Mouse (Mus musculus): ENCODE results near the gene Bmpr1a.

Bmpr1a gene

GRCm38 (mm10) chr14:34503325-34503647 is at the start of gene Bmpr1a:
TSS of gene Bmpr1a (minus strand) at chr14:34503341.
- no peak for DNase-seq (ENCODE audit: low read depth, low spot score)

DNA sequence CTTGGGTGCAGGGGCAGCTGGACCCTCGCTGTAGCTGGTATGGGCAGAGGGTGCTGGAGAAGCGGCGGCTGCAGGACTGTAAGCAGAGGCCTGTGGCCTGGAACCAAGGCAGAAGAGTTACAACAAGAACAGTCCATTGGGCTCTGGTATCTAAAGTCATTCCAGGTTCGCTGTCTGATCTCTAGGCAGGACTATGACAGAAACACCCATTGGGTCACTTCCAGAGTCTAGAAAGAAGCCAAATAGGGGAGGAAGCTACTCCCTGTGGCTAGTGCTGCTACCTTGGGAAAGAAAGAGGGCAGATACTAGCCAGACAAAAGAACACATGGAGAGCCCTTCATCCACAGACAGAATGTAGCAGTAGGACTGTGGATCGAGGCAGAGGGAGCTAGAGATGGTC is 49.1 kb upstream of the Bmpr1a start:
- DNase-seq (ENCODE audit: low read depth, low spot score): no peak

DNA sequence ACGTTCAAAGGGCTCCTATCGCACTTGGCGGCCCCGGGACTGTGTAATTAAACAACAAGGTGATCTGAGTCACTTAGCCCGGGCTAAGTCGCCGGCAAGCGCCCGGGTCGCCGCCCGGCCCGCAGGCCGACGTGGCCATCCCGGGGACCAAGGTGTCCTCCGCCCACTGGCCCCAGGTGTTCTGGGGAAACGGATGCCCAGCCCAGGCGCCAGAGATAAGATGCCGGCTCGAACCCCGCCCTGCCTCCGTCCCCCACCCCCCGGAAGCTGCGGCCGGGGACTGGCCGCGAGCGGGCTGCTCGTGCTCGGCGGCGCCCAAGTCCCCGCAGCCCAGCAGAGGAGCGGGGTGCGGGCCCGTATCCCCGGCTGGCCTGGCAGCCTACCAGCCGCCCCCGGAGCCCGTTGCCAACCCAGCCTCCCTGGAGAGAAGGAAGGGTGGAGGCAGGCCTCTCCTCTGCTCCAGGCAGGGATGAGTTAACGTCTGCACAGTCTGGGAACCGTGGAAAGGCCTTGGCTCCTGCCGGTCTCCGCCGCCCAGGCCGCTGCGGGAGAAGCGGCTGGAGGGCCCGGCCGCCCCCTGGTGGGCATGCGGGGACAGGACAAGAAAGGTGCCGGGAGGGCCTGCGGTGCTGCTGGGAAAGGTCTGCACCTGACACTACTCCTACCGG is 46.0 kb upstream of the Bmpr1a start:
- peak; percentile 6 for DNase-seq (ENCODE audit: low read depth, low spot score)

DNA sequence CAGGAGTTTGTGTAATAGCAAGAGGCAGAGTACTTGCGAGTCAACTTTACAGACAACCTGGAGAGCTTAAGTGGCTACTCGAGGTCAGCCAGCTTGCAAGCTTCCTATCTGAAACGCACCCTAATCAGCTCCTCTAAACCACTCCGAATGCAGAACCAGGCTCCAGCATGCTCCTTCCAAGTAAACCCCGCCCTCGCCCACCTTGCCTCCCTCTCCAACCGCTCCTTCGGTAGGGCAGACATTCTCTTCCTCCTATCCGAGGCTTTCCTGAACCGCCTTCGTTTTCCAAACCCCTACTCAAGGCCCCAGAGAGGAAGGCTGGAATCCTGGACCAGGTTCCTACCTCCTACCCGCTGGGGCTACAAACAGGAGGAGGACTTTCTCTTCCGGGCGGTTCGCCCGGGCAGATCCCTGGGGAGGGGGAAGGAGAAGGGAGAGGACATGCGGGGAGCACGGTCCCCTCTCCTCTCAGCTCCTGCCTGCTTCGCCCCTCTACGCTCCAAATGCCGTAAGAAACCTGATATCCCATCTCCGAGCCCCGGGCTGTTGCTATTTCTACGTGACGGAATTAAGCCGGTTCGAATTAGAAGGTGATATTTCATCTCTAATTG is 45.4 kb upstream of the Bmpr1a start:
- no peak for DNase-seq (ENCODE audit: low read depth, low spot score)

DNA sequence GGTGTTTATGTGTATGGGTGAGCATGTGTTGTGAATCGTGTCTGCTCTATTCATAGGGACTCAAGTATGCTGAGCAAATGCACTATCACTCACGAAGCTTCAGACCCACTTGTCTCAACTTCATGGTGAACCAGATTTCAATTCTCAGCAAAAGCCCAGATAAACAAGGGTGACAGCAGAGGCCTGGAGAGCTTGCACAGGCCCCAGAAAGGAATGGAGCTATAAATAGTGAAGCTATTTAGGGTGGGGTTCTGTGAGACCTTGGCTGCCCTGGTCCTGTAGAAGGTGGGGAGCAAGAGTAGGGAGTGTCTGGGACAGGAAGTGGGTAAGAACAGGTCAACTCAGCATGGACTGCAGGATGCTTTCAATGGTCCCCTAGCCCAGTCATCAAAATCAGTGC is 41.4 kb upstream of the Bmpr1a start:
- no peak for DNase-seq (ENCODE audit: low read depth, low spot score)

- no peak for DNase-seq (ENCODE audit: low read depth, low spot score)
Measured at GRCm38 (mm10) chr14:34544001-34544400, 40.9 kb upstream of the Bmpr1a start.

DNA sequence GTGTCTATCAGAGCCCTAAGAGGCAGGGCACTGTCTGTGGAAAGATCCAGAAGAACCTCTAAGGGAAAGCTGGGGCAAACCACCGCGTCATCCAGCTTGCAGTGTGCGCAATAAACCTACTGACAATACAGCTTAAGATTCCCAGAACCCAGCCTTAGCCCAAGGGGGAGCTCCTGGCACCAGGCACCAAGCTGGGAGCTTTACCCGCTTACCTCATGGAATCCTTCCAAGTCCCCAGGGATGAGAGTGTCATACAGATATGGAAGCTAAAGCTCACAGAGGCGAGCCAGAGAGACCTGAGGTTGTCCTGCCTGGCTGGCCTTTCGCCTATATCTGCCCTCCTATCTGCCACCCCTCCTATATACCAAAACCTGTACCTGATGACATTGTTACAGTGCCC is 40.5 kb upstream of the Bmpr1a start:
- no peak for DNase-seq (ENCODE audit: low read depth, low spot score)

DNA sequence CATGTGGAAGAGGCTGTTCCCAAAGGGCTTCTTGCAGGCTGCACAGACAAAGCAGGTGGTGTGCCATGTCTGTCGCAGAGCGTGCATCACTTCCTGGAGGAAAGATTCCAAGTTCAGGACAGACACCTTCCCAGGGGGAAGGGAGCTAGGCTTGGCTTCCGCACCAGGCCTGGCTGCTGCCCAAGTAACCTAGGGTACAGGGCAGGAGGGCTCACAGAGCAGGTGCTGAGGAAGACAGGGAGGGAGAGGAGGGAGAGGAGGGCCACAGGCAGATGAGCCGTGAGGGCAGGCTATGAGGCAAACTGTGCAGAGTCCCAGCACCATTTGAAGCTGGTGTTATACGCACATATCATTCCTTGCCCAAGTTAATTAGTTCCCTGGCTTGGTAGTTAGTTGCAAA is 38.8 kb upstream of the Bmpr1a start:
- no peak for DNase-seq (ENCODE audit: low read depth, low spot score)

GRCm38 (mm10) chr14:34540685-34541162 is 37.6 kb upstream of the Bmpr1a start:
- DNase-seq (ENCODE audit: low read depth, low spot score): no peak

DNA sequence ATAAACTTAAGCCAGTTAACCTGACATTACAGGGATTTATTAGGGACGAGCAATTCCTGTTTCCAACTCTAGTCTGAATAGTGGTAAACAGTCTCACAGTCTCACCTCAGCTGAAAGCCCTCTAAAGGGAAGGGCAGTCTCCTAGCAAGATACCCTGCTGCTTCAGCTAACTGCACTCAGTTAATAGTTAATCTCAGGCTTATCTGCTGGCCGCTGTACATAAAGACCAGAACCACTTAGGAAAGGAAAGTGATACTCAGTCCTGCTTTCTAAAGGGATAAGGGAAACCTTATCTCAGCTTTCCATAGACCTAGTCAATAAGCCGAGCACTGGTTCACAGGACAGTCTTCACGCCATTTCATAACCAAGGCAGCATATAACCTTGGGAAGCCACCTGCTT is 32.7 kb upstream of the Bmpr1a start:
- DNase-seq (ENCODE audit: low read depth, low spot score): no peak

GRCm38 (mm10) chr14:34533537-34533936 is 30.4 kb upstream of the Bmpr1a start:
- no peak for DNase-seq (ENCODE audit: low read depth, low spot score)

- no peak for DNase-seq (ENCODE audit: low read depth, low spot score)
Measured at GRCm38 (mm10) chr14:34532536-34532935, 29.4 kb upstream of the Bmpr1a start.

DNA sequence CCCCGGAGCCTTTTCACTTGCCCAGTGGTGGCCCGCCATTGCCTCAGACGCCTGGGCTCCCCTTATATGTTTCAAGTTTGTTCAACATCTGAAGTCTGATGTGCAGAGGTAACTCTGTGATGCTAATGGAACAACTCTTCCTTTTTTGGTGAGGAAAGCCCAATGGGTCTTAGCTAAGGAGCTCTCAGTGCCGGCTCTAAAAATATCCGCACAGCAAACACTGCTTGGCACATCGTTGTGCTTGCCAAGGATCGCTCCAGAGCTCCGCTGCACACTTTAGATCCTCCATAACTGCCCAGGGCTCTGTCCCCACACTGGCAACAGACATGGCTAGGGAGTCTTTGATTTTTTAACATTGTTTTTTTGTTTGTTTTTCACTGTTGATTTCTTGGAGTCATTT is 25.7 kb upstream of the Bmpr1a start:
- no peak for DNase-seq (ENCODE audit: low read depth, low spot score)

- DNase-seq (ENCODE audit: low read depth, low spot score): no peak
Measured at GRCm38 (mm10) chr14:34522701-34523100, 19.6 kb upstream of the Bmpr1a start, which contains the start of gene 9230112D13Rik. TSS of gene 9230112D13Rik (minus strand) at chr14:34522801.

DNA sequence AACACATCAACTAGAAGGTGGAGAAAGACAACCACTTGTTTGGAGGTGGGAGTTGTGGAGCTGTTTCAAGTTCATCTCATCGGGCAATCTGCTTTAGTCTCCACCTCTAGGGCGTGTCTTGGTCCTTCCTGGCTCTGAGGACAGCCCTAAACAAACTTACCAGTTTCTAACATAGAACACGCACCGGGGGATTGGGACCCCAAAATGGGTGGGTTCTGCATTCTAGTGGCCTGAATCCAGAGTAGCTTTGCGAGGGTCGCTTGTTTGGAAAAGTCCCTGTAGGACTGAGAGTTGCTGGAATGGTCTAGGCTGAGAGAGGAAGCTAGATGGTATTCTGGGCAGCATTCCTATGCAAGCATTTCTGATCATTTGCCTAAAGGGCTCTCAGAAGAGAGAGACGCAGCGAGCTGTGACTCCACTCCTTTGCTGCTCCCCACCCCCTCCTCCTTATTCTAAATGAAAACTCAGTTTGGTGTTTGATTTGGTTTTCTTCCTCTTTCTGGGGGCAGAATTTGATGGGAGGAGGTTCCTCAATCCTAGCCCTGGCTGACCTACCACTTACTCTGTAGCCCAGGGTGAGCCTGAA is 14.9 kb upstream of the Bmpr1a start:
- DNase-seq (ENCODE audit: low read depth, low spot score): no peak

DNA sequence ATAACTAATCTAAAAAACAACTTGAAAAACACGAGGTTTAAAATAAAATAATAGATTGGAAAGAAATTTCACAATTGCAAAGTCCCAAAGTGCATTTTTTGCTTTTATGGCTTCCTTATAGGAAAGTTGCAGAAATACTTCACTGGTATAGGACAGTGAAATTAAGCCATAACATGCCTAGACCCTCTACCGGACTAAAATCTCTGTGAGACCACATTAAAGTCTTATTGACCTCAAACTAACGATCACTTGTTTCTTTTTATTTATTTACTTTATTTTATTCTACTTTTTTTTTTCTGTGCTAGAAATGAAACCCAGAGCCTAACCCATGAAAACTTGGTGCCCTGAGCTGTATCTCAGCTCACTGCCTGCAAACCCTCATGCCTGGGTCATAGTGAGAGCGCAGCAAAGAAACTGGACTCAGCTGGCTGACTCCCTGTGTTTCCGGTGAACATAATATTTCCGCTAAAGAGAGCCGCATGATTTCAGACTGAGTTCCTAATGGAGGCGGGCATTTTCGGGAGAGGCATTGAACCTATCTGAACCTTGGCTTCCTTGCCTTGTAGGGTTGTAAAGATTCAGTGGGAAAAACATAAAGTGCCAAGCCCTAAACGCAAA is 13.9 kb upstream of the Bmpr1a start:
- DNase-seq (ENCODE audit: low read depth, low spot score): no peak

GRCm38 (mm10) chr14:34515860-34516259 is 12.7 kb upstream of the Bmpr1a start:
- no peak for DNase-seq (ENCODE audit: low read depth, low spot score)

DNA sequence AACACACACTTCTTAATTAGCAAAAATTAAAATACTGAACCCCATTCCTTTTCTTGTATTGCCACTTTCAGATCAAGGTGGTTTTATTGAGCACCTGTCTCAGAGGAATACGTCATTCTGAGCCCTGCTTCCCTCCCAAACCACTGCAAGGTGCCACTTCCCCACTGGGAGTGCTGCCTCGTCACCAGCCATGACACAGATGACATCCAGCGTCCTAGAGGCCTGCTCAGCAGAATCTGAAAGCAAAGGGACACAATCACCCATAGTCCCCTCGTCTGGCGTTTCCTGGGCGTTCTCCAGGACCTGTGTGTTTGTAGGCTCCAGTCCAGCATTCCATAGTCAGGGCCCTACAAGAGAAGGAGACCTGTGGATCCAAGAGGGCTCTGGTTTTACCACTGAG is 11.0 kb upstream of the Bmpr1a start:
- DNase-seq (ENCODE audit: low read depth, low spot score): no peak

- DNase-seq (ENCODE audit: low read depth, low spot score): no peak
Measured at GRCm38 (mm10) chr14:34512602-34513001, 9.5 kb upstream of the Bmpr1a start.

- DNase-seq (ENCODE audit: low read depth, low spot score): no peak
Measured at GRCm38 (mm10) chr14:34511901-34512300, 8.8 kb upstream of the Bmpr1a start.

GRCm38 (mm10) chr14:34508842-34509439 is 5.8 kb upstream of the Bmpr1a start:
- no peak for DNase-seq (ENCODE audit: low read depth, low spot score)

DNA sequence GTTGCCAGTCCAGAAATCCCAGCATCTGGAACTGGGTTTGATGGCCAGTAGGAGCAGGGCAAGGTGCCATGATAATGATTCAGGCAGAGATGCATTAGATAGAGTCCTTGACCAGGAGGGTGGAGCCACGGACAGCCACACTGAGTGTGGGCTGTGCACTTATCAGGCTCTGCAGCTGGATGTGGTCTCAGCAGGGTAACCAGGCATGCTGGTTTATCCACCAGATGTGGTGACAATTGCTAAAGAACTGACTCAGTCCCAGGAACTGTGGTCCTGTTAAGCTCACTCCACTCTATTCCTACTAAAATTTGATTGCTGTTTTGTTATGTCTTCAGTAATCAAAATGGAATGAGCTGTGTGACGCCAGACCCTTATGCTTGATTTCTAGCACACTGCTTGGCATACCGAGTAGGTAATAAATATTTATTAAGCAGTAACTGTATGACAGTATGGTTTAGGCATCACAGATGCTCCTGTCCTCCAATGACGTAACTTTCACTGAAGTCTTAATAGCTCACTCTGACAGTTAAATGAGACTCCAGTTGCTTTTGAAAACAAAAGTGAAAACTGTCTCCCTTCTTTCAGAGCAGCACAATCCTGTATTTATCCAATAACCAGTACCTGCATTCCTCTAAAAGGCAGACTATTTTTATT is 5.2 kb upstream of the Bmpr1a start:
- DNase-seq (ENCODE audit: low read depth, low spot score): no peak

Data from c-Kit-negative CD71-positive TER-119-positive erythroid progenitor cells, embryonic 14.5 days (primary cell).